Mouse (Mus musculus): ENCODE measurements around the gene Ror1.

Gene Ror1

GRCm38 (mm10) chr4:100386272-100386988 is 290.8 kb downstream of the Ror1 start:
- no peak for DNase-seq (ENCODE audit: extremely low spot score)

- DNase-seq (ENCODE audit: extremely low spot score), result no peak
These were observed 294.8 kb downstream of the Ror1 start for GRCm38 (mm10) chr4:100390436-100390835.

- DNase-seq (ENCODE audit: extremely low spot score), result no peak
These were observed 295.4 kb downstream of the Ror1 start for GRCm38 (mm10) chr4:100391021-100391420.

GRCm38 (mm10) chr4:100393374-100394061 is 297.9 kb downstream of the Ror1 start:
- DNase-seq (ENCODE audit: extremely low spot score), result no peak

- no peak for DNase-seq (ENCODE audit: extremely low spot score)
These were observed 299.8 kb downstream of the Ror1 start for GRCm38 (mm10) chr4:100395407-100395806.

- DNase-seq (ENCODE audit: extremely low spot score), result no peak
These were observed 302.5 kb downstream of the Ror1 start for GRCm38 (mm10) chr4:100398079-100398478.

- no peak for DNase-seq (ENCODE audit: extremely low spot score)
These were observed 305.5 kb downstream of the Ror1 start for GRCm38 (mm10) chr4:100401078-100401477.

- DNase-seq (ENCODE audit: extremely low spot score), result no peak
These were observed 306.2 kb downstream of the Ror1 start for GRCm38 (mm10) chr4:100401581-100402470.

- peak; percentile 69 for DNase-seq (ENCODE audit: extremely low spot score)
These were observed 311.8 kb downstream of the Ror1 start for GRCm38 (mm10) chr4:100407261-100407874.

- DNase-seq (ENCODE audit: extremely low spot score), result no peak
These were observed 313.9 kb downstream of the Ror1 start for GRCm38 (mm10) chr4:100409521-100409920.

GRCm38 (mm10) chr4:100411841-100412539 is 316.4 kb downstream of the Ror1 start:
- no peak for DNase-seq (ENCODE audit: extremely low spot score)

- DNase-seq (ENCODE audit: extremely low spot score), result no peak
These were observed 327.2 kb downstream of the Ror1 start for GRCm38 (mm10) chr4:100422756-100423155.

GRCm38 (mm10) chr4:100426101-100426500 is 330.5 kb downstream of the Ror1 start:
- DNase-seq (ENCODE audit: extremely low spot score), result no peak

- no peak for DNase-seq (ENCODE audit: extremely low spot score)
These were observed 333.8 kb downstream of the Ror1 start for GRCm38 (mm10) chr4:100429371-100429900.

- no peak for DNase-seq (ENCODE audit: extremely low spot score)
These were observed 339.9 kb downstream of the Ror1 start for GRCm38 (mm10) chr4:100435281-100436168.

- no peak for DNase-seq (ENCODE audit: extremely low spot score)
These were observed 340.6 kb downstream of the Ror1 start for GRCm38 (mm10) chr4:100436169-100436547.

- no peak for DNase-seq (ENCODE audit: extremely low spot score)
These were observed 351.3 kb downstream of the Ror1 start for GRCm38 (mm10) chr4:100446897-100447296.

GRCm38 (mm10) chr4:100462493-100463120 is 367.0 kb downstream of the Ror1 start:
- DNase-seq (ENCODE audit: extremely low spot score), result peak; percentile 27

- peak; percentile 66 for DNase-seq (ENCODE audit: extremely low spot score)
These were observed 383.2 kb downstream of the Ror1 start, which contains the start of gene Ube2u for GRCm38 (mm10) chr4:100478592-100479321. Gene Ube2u (plus strand): TSS chr4:100478849.
